Mouse (Mus musculus) intestine, embryonic 14.5 days (tissue): ENCODE results near the gene Cyp1a2. TPM values are rescaled to one million over a fixed set of nuclear protein-coding genes. Genes with fewer than 3 reads are reported as not detected.

Experiments
- ATAC-seq: fragments of 200-750 bp; cut with Nextera tagmentation; replicated peaks from 2 replicates; pipeline ENCODE4 v1.8.0; 2017; ENCODE audit warnings: low read depth, moderate number of reproducible peaks, moderate TSS enrichment, moderate library complexity; ENCODE audit not compliant: low FRiP score, low TSS enrichment
- DNase-seq: peaks from one replicate; pipeline ENCODE4 v3.0.0-alpha.2; 2018; ENCODE audit warnings: low spot score
- H3K27ac ChIP-seq: fragments of 300-500 bp; sonication (generic); 2 replicates; pipeline ENCODE4 v1.5.1; 2014; ENCODE audit warnings: low read depth, mild to moderate bottlenecking, control low read depth
- H3K27me3 ChIP-seq: fragments of 300-500 bp; sonication (generic); replicated peaks from 2 replicates; pipeline ENCODE4 v1.6.1; 2014; ENCODE audit warnings: low read length, control low read depth; ENCODE audit not compliant: control insufficient read depth, insufficient read depth
- H3K36me3 ChIP-seq: fragments of 300-500 bp; sonication (generic); 2 replicates; pipeline ENCODE4 v1.6.1; 2014; ENCODE audit warnings: low read length, control low read depth; ENCODE audit not compliant: control insufficient read depth, insufficient read depth
- H3K4me1 ChIP-seq: fragments of 300-500 bp; sonication (generic); replicated peaks from 2 replicates; pipeline ENCODE4 v1.6.1; 2014; ENCODE audit warnings: low read length, control low read depth, mixed read lengths; ENCODE audit not compliant: control insufficient read depth, insufficient read depth
- H3K4me2 ChIP-seq: fragments of 300-500 bp; sonication (generic); 2 replicates; pipeline ENCODE4 v1.6.1; 2014; ENCODE audit warnings: low read length
- H3K4me3 ChIP-seq: fragments of 300-500 bp; sonication (generic); 2 replicates; pipeline ENCODE4 v1.5.1; 2014; ENCODE audit warnings: low read depth, low read length, control low read depth, mixed read lengths
- H3K9ac ChIP-seq: fragments of 300-500 bp; sonication (generic); 2 replicates; pipeline ENCODE4 v1.6.1; 2014; ENCODE audit warnings: mild to moderate bottlenecking, low read length
- H3K9me3 ChIP-seq: fragments of 300-500 bp; sonication (generic); 2 replicates; pipeline ENCODE4 v1.6.1; 2016; ENCODE audit warnings: low read length, control low read depth; ENCODE audit not compliant: control insufficient read depth
- WGBS: fragments of 180-500 bp; shearing (Covaris S2); extraction: QIAGEN DNeasy Blood & Tissue Kit; methylation state at CpG from one replicate; pipeline ENCODE4 v1.1.7; 2014; 5-methylcytosine and 5-hydroxymethylcytosine counted together
- polyA plus RNA-seq: library from polyadenylated mRNA; unstranded; fragments of >200 nt; fragmentation: Nextera tagmentation; extraction: Ambion mirVana; gene quantifications from 2 replicates; pipeline ENCODE4 v1.2.1, GENCODE M21; 2014

Cyp1a2 gene
- not detected in 2 replicates for polyA plus RNA-seq

DNA sequence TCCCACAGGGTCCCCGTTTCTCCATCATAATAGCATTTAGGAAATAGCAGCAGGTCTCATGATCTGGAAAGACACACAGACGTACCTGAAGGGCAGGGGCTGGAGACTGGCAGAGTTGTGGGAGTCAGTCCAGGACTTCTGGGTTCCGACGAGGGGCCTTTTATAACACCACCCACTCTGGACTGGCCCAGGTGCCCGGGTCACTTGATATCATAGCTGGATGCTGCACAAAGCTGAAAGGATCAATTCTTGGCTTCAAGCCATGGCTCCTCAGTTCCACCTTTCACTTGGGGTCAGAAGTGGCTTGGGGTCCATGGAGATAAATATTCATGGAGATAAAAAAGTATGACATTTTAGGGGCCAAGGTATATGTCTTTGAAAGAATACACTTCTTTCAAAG lies at the start of gene Cyp1a2:
Cyp1a2 (minus strand) TSS at position 184 of the 400 bp plus-strand sequence.
- H3K4me2 ChIP-seq: no peak within 1 kb of the TSS
- no peak within 1 kb of the TSS for H3K27ac ChIP-seq
- no peak for DNase-seq
- no peak within 1 kb of the TSS for H3K9ac ChIP-seq
- H3K4me1 ChIP-seq: no peaks in the 10 kb centered on the region
- 79% methylated on average over 5 of the region's 5 CpGs for WGBS
- H3K4me3 ChIP-seq: no peak within 1 kb of the TSS
- H3K36me3 ChIP-seq: no peaks in the 10 kb centered on the region
- no peak for ATAC-seq
- no peaks in the 10 kb centered on the region for H3K9me3 ChIP-seq
- H3K27me3 ChIP-seq: no peaks in the 10 kb centered on the region

DNA sequence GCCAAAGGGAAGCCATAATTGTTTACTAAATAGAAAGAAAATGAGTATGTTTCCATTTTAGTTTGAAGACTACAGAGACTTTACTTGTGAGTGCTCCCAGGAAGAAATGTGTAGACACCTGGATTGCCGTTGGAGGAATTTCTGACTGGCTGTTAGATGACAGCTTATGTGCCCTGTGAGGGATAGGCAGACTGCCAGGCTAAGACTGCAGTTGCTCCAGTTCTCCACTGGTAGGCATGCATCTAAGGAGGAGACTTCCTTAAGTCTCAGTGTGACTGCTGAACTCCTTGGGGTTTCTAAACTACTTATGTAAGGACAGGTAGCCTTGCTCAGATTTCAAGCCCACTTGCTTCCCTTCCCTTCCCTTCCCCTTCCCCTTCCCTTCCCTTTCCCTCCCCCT lies 44.8 kb upstream of the Cyp1a2 start:
- peaks cover 46% of the 10 kb centered on the region for H3K36me3 ChIP-seq
- no peak overlapping the region for H3K4me3 ChIP-seq
- no peak overlapping the region for H3K9ac ChIP-seq
- H3K27me3 ChIP-seq: no peaks in the 10 kb centered on the region
- ATAC-seq (no peak), DNase-seq (no peak)
- H3K4me1 ChIP-seq: no peaks in the 10 kb centered on the region
- no peaks in the 10 kb centered on the region for H3K9me3 ChIP-seq
- no peak overlapping the region for H3K27ac ChIP-seq
- WGBS: 88% methylated on average over 1 of the region's 1 CpGs
- H3K4me2 ChIP-seq: no peak overlapping the region

DNA sequence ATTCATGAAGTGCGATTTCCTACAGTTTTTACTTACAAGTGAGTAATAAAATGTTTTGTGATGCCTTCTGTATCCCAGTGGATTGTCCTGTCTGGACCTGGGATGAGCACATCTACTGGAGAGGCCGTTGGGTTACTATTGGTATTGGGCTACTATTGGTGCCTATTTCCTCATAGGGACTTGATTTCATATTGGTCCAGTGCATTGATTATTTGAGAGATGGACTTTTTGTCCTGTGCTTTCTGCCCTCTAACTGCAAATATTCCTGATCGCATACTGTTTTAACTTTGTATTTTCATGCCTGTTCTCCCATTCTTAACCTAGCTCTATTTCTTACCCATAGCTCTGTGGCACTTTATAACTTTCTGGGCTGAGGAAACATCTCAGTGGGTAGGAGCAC lies 41.2 kb upstream of the Cyp1a2 start:
- H3K9ac ChIP-seq: no peak overlapping the region
- H3K9me3 ChIP-seq: no peaks in the 10 kb centered on the region
- DNase-seq (no peak), ATAC-seq (no peak)
- no peak overlapping the region for H3K27ac ChIP-seq
- no peaks in the 10 kb centered on the region for H3K4me1 ChIP-seq
- H3K4me2 ChIP-seq: no peak overlapping the region
- H3K27me3 ChIP-seq: no peaks in the 10 kb centered on the region
- H3K36me3 ChIP-seq: peaks cover 65% of the 10 kb centered on the region
- WGBS: 90% methylated on average over 3 of the region's 3 CpGs
- no peak overlapping the region for H3K4me3 ChIP-seq

DNA sequence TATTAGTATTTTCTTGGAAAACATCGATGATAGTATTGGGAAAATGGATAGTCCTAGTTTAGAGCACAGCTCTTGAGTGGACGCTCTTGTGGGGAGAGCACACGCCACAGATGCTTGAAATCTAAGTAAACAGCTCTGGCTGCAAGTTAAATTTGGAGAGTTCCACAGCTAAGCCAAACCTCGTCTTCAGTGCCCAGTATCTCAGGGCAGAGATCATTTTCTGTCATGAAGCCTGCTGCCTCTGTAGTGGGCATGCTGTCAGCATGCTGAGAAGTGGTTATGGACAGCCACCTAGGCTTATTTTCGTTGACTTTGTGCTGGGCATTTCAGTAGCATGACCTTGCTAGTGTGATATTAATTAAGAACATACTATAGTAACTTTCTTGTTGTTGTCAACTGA lies 40.3 kb upstream of the Cyp1a2 start:
- no peak overlapping the region for H3K4me2 ChIP-seq
- H3K4me3 ChIP-seq: no peak overlapping the region
- 79% methylated on average over 5 of the region's 5 CpGs for WGBS
- H3K9ac ChIP-seq: no peak overlapping the region
- no peak overlapping the region for H3K27ac ChIP-seq
- H3K36me3 ChIP-seq: peaks cover 65% of the 10 kb centered on the region
- DNase-seq (no peak), ATAC-seq (no peak)
- H3K27me3 ChIP-seq: no peaks in the 10 kb centered on the region
- H3K9me3 ChIP-seq: no peaks in the 10 kb centered on the region
- no peaks in the 10 kb centered on the region for H3K4me1 ChIP-seq

DNA sequence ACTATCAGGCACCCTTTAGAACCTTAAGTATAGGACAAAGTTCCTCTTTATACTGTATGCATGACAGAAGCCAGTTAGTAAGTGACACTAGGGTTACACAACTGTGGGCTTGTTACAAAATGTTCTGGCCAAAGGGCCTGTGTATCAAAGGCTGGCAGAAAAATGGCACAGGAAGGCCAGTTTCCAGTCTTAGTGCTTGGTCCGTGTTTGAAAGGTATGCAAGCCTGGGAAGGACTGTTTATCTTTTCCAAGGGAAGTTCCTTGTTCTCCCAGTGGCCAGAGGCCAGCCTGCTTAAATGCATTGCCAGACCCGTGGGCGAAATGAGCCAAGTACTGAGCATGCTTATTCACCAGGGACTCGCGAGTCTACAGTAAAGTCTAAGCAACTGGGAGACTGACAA lies 39.8 kb upstream of the Cyp1a2 start:
- WGBS: 42% methylated on average over 5 of the region's 5 CpGs
- Histone ChIP-seq H3K4me1 (no peaks in the 10 kb centered on the region), H3K9me3 (no peaks in the 10 kb centered on the region), H3K27me3 (no peaks in the 10 kb centered on the region), H3K4me2 (no peak overlapping the region), H3K27ac (no peak overlapping the region), H3K4me3 (no peak overlapping the region), H3K9ac (no peak overlapping the region), H3K36me3 (peaks cover 69% of the 10 kb centered on the region)
- ATAC-seq (no peak), DNase-seq (no peak)

DNA sequence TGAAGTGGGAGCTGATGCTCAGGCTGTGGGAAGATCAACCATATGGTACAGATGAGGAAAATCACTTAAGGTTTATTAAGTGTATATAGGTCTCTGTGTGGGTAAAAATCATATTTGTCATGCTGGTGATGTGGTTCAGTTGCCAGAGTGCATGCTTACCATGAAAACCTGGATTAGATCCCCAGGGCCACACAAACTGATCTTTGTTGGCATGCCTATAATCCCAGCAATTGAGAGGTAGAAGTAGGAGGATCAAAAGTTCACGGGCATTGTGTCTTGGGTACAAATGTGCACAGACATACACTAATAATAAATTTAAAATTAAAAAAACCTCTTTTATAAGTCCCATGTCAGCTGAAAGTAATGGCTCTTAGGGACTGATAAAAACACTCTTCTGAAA lies 38.9 kb upstream of the Cyp1a2 start:
- DNase-seq: no peak
- H3K36me3 ChIP-seq: peaks cover 69% of the 10 kb centered on the region
- H3K4me2 ChIP-seq: no peak overlapping the region

DNA sequence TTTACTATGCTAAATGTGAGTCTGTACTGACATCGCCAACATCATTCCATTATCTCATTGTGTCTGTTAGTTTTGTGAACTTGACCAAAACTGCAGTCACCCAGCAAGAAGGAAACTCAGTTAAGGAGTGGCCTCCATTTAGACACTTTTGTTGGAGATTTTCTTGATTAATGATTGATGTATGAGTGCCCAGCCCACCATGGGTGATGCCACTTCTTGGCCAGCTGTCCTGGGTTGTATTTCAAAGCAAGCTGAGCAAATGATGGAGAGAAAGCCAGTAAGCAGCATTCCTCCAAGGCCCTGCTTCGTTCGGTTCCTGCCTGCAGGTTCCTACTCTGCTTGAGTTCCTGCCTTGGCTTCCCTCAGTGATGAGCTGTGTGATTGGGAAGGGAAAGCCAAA lies 37.2 kb upstream of the Cyp1a2 start:
- Histone ChIP-seq H3K36me3 (peaks cover 71% of the 10 kb centered on the region), H3K4me1 (no peaks in the 10 kb centered on the region), H3K27ac (no peak overlapping the region), H3K4me3 (no peak overlapping the region), H3K27me3 (no peaks in the 10 kb centered on the region), H3K9ac (no peak overlapping the region), H3K9me3 (no peaks in the 10 kb centered on the region), H3K4me2 (no peak overlapping the region)
- DNase-seq (no peak), ATAC-seq (no peak)
- WGBS: 88% methylated on average over 3 of the region's 3 CpGs

More for the DNA sequence above, 38.9 kb upstream of the Cyp1a2 start:
- Histone ChIP-seq H3K9ac (no peak overlapping the region), H3K27ac (no peak overlapping the region), H3K4me3 (no peak overlapping the region), H3K9me3 (no peaks in the 10 kb centered on the region), H3K4me1 (no peaks in the 10 kb centered on the region), H3K27me3 (no peaks in the 10 kb centered on the region)
- 80% methylated on average over 1 of the region's 1 CpGs for WGBS
- no peak for ATAC-seq

DNA sequence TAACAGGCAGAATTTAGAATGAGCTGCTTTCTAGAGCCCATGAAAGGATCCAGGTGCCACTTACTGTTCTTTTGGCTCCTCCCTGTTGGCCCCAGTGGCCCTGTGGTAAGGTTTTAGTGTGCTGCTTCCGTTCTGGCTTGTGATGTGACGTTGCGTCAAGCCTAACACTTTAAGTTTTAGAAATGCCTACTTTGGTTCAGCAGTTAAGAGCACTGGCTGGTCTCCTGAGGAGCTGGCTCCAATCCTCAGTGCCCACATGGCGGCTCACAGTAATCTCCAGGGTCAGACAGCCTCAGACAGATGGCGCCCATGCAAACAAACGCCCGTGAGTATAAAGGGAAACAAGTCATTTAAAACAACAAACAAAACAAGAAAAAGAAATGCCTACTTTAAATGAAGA lies 34.9 kb upstream of the Cyp1a2 start:
- Histone ChIP-seq H3K4me2 (no peak overlapping the region), H3K27me3 (no peaks in the 10 kb centered on the region), H3K4me1 (no peaks in the 10 kb centered on the region), H3K27ac (no peak overlapping the region), H3K36me3 (peaks cover 84% of the 10 kb centered on the region), H3K4me3 (no peak overlapping the region), H3K9ac (no peak overlapping the region), H3K9me3 (no peaks in the 10 kb centered on the region)
- ATAC-seq: no peak
- 93% methylated on average over 7 of the region's 7 CpGs for WGBS
- no peak for DNase-seq

DNA sequence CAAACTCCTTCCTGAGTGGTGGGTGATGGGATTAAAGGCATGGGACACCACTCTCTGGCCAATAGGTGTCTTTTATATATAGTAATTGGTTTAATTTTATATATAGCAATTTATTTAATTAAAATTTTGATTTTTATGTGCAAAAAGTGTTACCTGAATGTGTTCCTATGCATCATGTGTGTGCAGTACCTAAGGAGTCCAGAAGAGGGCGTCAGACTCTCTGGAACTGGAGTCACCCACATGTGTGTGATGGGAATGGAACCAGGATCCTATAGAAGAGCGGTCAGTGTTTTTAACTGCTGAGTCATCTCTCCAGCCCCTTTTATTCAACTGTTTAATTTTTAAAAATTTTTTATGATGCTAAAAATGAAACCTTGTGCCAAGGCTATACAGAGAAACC lies 28.7 kb upstream of the Cyp1a2 start:
- Histone ChIP-seq H3K36me3 (peaks cover 41% of the 10 kb centered on the region), H3K27me3 (no peaks in the 10 kb centered on the region), H3K27ac (no peak overlapping the region), H3K4me1 (peaks cover 8% of the 10 kb centered on the region), H3K4me2 (no peak overlapping the region), H3K9ac (no peak overlapping the region), H3K4me3 (no peak overlapping the region), H3K9me3 (no peaks in the 10 kb centered on the region)
- DNase-seq (no peak), ATAC-seq (no peak)
- 67% methylated on average over 2 of the region's 2 CpGs for WGBS
